Mouse (Mus musculus) ES-Bruce4 (cell line): ENCODE results near the gene Lck. TPM values are rescaled to one million over a fixed set of nuclear protein-coding genes. Genes with fewer than 3 reads are reported as not detected.

Experiments
- H3K27ac ChIP-seq: 2 replicates; pipeline ENCODE4 v1.5.1; 2012; ENCODE audit warnings: low read length, inconsistent platforms; ENCODE audit not compliant: insufficient read depth
- H3K27me3 ChIP-seq: 2 replicates; pipeline ENCODE4 v1.6.1; 2012; ENCODE audit warnings: mild to moderate bottlenecking, low read length, inconsistent platforms; ENCODE audit not compliant: control insufficient read depth, poor library complexity, insufficient read depth, severe bottlenecking
- H3K36me3 ChIP-seq: 2 replicates; pipeline ENCODE4 v1.6.1; 2012; ENCODE audit warnings: inconsistent platforms, mild to moderate bottlenecking, low read length, moderate library complexity; ENCODE audit not compliant: control insufficient read depth, poor library complexity, insufficient read depth, severe bottlenecking
- H3K4me1 ChIP-seq: one replicate; pipeline ENCODE4 v1.8.1; 2011; ENCODE audit warnings: low read length; ENCODE audit not compliant: control insufficient read depth, insufficient read depth
- H3K4me3 ChIP-seq: 2 replicates; pipeline ENCODE4 v1.5.1; 2011; ENCODE audit warnings: low read depth, mild to moderate bottlenecking, low read length
- H3K9ac ChIP-seq: 2 replicates; pipeline ENCODE4 v1.6.1; 2012; ENCODE audit warnings: low read depth, mild to moderate bottlenecking, inconsistent platforms; ENCODE audit not compliant: poor library complexity, severe bottlenecking
- H3K9me3 ChIP-seq: replicated peaks from 2 replicates; pipeline ENCODE4 v1.6.1; 2012; ENCODE audit warnings: mild to moderate bottlenecking, low read length, inconsistent platforms; ENCODE audit not compliant: control insufficient read depth, poor library complexity, insufficient read depth, severe bottlenecking
- CTCF ChIP-seq: IDR thresholded peaks from one replicate; pipeline ENCODE4 v1.8.1; 2011; ENCODE audit warnings: low read depth, low read length
- EP300 ChIP-seq: IDR thresholded peaks from 2 replicates; pipeline ENCODE4 v1.6.1; 2011; ENCODE audit warnings: low read depth, low read length; ENCODE audit not compliant: insufficient read depth
- POLR2A ChIP-seq: IDR thresholded peaks from one replicate; pipeline ENCODE4 v1.8.1; 2011; ENCODE audit warnings: low read length; ENCODE audit not compliant: insufficient read depth
- polyA plus RNA-seq: library from polyadenylated mRNA; stranded (reverse); fragments of >200 nt; gene quantifications from 2 replicates; pipeline ENCODE4 v1.2.4, GENCODE M21; 2011; ENCODE audit warnings: low read depth; ENCODE audit not compliant: missing spikeins, insufficient read depth, insufficient read length

Gene Lck
- polyA plus RNA-seq, 1 experiment, result 20.1 TPM

- Histone ChIP-seq H3K9me3 (no peaks in the 10 kb centered on the region), H3K36me3 (peaks cover 39% of the 10 kb centered on the region), H3K27me3 (no peaks in the 10 kb centered on the region), H3K4me3 (no peak overlapping the region), H3K4me1 (peaks cover 4% of the 10 kb centered on the region), H3K9ac (no peak overlapping the region), H3K27ac (peak overlapping the region; percentile 33)
- TF ChIP-seq CTCF (no peak), POLR2A (no peak), EP300 (0 out of 2 replicates have a peak, but pooled peaks have one; percentile 16)
These were observed 56.5 kb downstream of the Lck start for GRCm38 (mm10) chr4:129516925-129517324.

GRCm38 (mm10) chr4:129514300-129514898 lies 59.0 kb downstream of the Lck start:
- peaks cover 20% of the 10 kb centered on the region for H3K36me3 ChIP-seq
- H3K9me3 ChIP-seq, result no peaks in the 10 kb centered on the region
- no peaks in the 10 kb centered on the region for H3K27me3 ChIP-seq
- H3K27ac ChIP-seq, result no peak overlapping the region
- peak overlapping the region; percentile 69 for H3K4me3 ChIP-seq
- peaks cover 4% of the 10 kb centered on the region for H3K4me1 ChIP-seq
- TF ChIP-seq CTCF, result peak; percentile 59
- no peak for TF ChIP-seq EP300
- TF ChIP-seq POLR2A, result no peak
- H3K9ac ChIP-seq, result peak overlapping the region; percentile 99

- TF ChIP-seq POLR2A (no peak), EP300 (no peak), CTCF (no peak)
- Histone ChIP-seq H3K27me3 (no peaks in the 10 kb centered on the region), H3K9ac (peak overlapping the region; percentile 99), H3K9me3 (no peaks in the 10 kb centered on the region), H3K4me1 (peaks cover 4% of the 10 kb centered on the region), H3K36me3 (peaks cover 20% of the 10 kb centered on the region), H3K4me3 (peak overlapping the region; percentile 69), H3K27ac (peak overlapping the region; percentile 30; the same call in 1 of the 2 replicates)
These were observed 59.5 kb downstream of the Lck start for GRCm38 (mm10) chr4:129513891-129514290.

GRCm38 (mm10) chr4:129513086-129513767 lies 60.2 kb downstream of the Lck start, which contains the start of gene Marcksl1:
Gene Marcksl1, plus strand, starts transcription at chr4:129513581.
- Histone ChIP-seq H3K36me3 (peaks cover 18% of the 10 kb centered on the region), H3K4me3 (peak within 1 kb of the TSS; percentile 69), H3K4me1 (peaks cover 4% of the 10 kb centered on the region), H3K27ac (peak within 1 kb of the TSS; percentile 36; the same call in 1 of the 2 replicates), H3K27me3 (no peaks in the 10 kb centered on the region), H3K9ac (peak within 1 kb of the TSS; percentile 99), H3K9me3 (no peaks in the 10 kb centered on the region)
- TF ChIP-seq CTCF, result no peak
- TF ChIP-seq POLR2A, result peak; percentile 74
- no peak for TF ChIP-seq EP300

- peaks cover 4% of the 10 kb centered on the region for H3K4me1 ChIP-seq
- H3K9ac ChIP-seq, result no peak overlapping the region
- peaks cover 9% of the 10 kb centered on the region; the same call in 1 of the 2 replicates for H3K36me3 ChIP-seq
- no peaks in the 10 kb centered on the region for H3K27me3 ChIP-seq
- TF ChIP-seq CTCF (no peak), EP300 (no peak), POLR2A (no peak)
- H3K4me3 ChIP-seq, result no peak overlapping the region
- H3K27ac ChIP-seq, result no peak overlapping the region
- H3K9me3 ChIP-seq, result no peaks in the 10 kb centered on the region
These were observed 61.9 kb downstream of the Lck start for GRCm38 (mm10) chr4:129511413-129512096.
